Mouse (Mus musculus): ENCODE data around the gene Med16.
A peak's percentile ranks its signal among the peaks of the same experiment; 100 is the strongest.

Gene Med16

GRCm38 (mm10) chr10:79908167-79909091 is at the start of gene Med16:
Gene Med16, minus strand, starts transcription at chr10:79908923.
- peak; percentile 98 for DNase-seq

- DNase-seq, result peak; percentile 88
These were observed 49.6 kb upstream of the Med16 start for GRCm38 (mm10) chr10:79958140-79958816.

GRCm38 (mm10) chr10:79956643-79957154 is 48.0 kb upstream of the Med16 start:
- DNase-seq, result no peak

- DNase-seq, result no peak
These were observed 47.0 kb upstream of the Med16 start for GRCm38 (mm10) chr10:79955691-79956090.

- peak; percentile 61 for DNase-seq
These were observed 45.2 kb upstream of the Med16 start for GRCm38 (mm10) chr10:79953946-79954345.

- DNase-seq, result no peak
These were observed 41.9 kb upstream of the Med16 start for GRCm38 (mm10) chr10:79950661-79951060.

- DNase-seq, result no peak
These were observed 41.1 kb upstream of the Med16 start for GRCm38 (mm10) chr10:79949873-79950272.

- no peak for DNase-seq
These were observed 38.8 kb upstream of the Med16 start for GRCm38 (mm10) chr10:79947502-79947901.

- no peak for DNase-seq
These were observed 38.1 kb upstream of the Med16 start for GRCm38 (mm10) chr10:79946752-79947322.

- DNase-seq, result no peak
These were observed 36.9 kb upstream of the Med16 start for GRCm38 (mm10) chr10:79945507-79946234.

GRCm38 (mm10) chr10:79943471-79943901 is 34.8 kb upstream of the Med16 start:
- DNase-seq, result no peak

GRCm38 (mm10) chr10:79942988-79943387 is 34.3 kb upstream of the Med16 start:
- DNase-seq, result no peak

GRCm38 (mm10) chr10:79940749-79941148 is 32.0 kb upstream of the Med16 start:
- DNase-seq, result no peak

- DNase-seq, result no peak
These were observed 29.2 kb upstream of the Med16 start for GRCm38 (mm10) chr10:79937775-79938526.

- peak; percentile 66 for DNase-seq
These were observed 28.3 kb upstream of the Med16 start for GRCm38 (mm10) chr10:79936911-79937441.

- no peak for DNase-seq
These were observed 27.7 kb upstream of the Med16 start for GRCm38 (mm10) chr10:79936284-79936910.

GRCm38 (mm10) chr10:79934794-79935569 is 26.3 kb upstream of the Med16 start:
- DNase-seq, result no peak

GRCm38 (mm10) chr10:79934272-79934721 is 25.6 kb upstream of the Med16 start:
- no peak for DNase-seq

GRCm38 (mm10) chr10:79933861-79934260 is 25.1 kb upstream of the Med16 start:
- no peak for DNase-seq

- no peak for DNase-seq
These were observed 24.5 kb upstream of the Med16 start for GRCm38 (mm10) chr10:79933145-79933679.
